Mouse (Mus musculus): ENCODE results near the gene Retnla. TPM values are rescaled to one million over a fixed set of nuclear protein-coding genes. Genes with fewer than 3 reads are reported as not detected.

Gene Retnla
- polyA plus RNA-seq, 1 experiment from 2014 or later = 0.23 TPM

Other genes with a start within 250 kb of the Retnla start
- gene Trat1, start 70.5 kb upstream of the Retnla start, polyA plus RNA-seq (2015; fragmentation: Nextera tagmentation; extraction: Ambion mirVana) = 0.20 and 2.2 TPM in 2 replicates
- not detected in 2 replicates for gene Retnlb, start 25.7 kb upstream of the Retnla start, polyA plus RNA-seq (2015; fragmentation: Nextera tagmentation; extraction: Ambion mirVana)
- 1.1 TPM in 2 replicates for gene Retnlg, start 30.1 kb downstream of the Retnla start, polyA plus RNA-seq (2015; fragmentation: Nextera tagmentation; extraction: Ambion mirVana)
- gene Dzip3, start 151.6 kb downstream of the Retnla start, polyA plus RNA-seq (2015; fragmentation: Nextera tagmentation; extraction: Ambion mirVana) = 14.9 and 15.4 TPM in 2 replicates
- gene Cip2a, start 151.6 kb downstream of the Retnla start, polyA plus RNA-seq (2015; fragmentation: Nextera tagmentation; extraction: Ambion mirVana) = 18.2 and 19.3 TPM in 2 replicates
- 0.03 TPM in 1 of 2 replicates, not detected in the other for gene Myh15, start 214.9 kb downstream of the Retnla start, polyA plus RNA-seq (2015; fragmentation: Nextera tagmentation; extraction: Ambion mirVana)